Mouse (Mus musculus) E14TG2a.4 (cell line): ENCODE measurements at regions not wholly inside any gene's neighbourhood (a gene's known extent, or its start where the extent isn't known, plus 50 kb on each side); places are given as distances from the start of the nearest gene placed in this dataset.

Experiments
- CTCF ChIP-seq: conservative IDR thresholded peaks from 2 replicates; pipeline ENCODE4 v1.5.1; 2014; ENCODE audit warnings: low read length
- POU5F1 ChIP-seq: IDR thresholded peaks from 2 replicates; pipeline ENCODE4 v1.6.1; 2014; ENCODE audit warnings: low read length, borderline replicate concordance

- TF ChIP-seq CTCF (no peak), POU5F1 (no peak)
These were observed 1907.5 kb upstream of the 5930422O12Rik start for GRCm38 (mm10) chr8:31520991-31521448.
